Mouse (Mus musculus): ENCODE results near the gene Tmem11.

DNA sequence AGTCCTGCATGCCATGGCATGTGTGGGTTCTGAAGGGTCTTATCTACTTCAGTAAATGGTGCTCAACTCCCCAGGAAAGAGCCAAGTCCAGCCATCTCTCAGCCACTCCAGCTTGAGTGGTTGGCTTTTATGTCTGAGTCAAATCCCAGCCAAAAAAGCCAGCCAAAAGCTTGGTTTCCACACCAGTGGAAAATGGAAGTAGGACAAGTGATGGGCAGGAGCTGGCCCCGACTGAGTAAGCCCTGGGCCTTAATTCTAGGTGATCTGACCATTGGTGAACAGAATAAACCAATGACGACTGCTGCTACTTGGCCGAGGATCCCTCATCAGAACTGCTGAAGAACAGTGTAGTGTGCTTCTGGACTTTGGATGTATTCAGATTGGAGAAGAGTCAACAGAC lies 11.6 kb downstream of the Tmem11 start:
- TF ChIP-seq CTCF (IDR thresholded peaks at IDR 0.05; ENCODE audit: low read depth, low read length) (no peak), POLR2A (IDR thresholded peaks at IDR 0.05; ENCODE audit: insufficient read depth, low read length) (no peak), EP300 (IDR thresholded peaks at IDR 0.05; ENCODE audit: insufficient read depth, low read depth, low read length) (no peak)
